Mouse (Mus musculus) hindbrain, embryonic 12.5 days (tissue): ENCODE measurements around the gene Col5a1. TPM values are rescaled to one million over a fixed set of nuclear protein-coding genes. Genes with fewer than 3 reads are reported as not detected.

Experiments
- ATAC-seq: fragments of 200-750 bp; cut with Nextera tagmentation; 2 replicates; pipeline ENCODE4 v1.8.0; 2017; ENCODE audit warnings: moderate TSS enrichment; ENCODE audit not compliant: low FRiP score
- H3K27ac ChIP-seq: fragments of 300-500 bp; sonication (generic); 2 replicates; pipeline ENCODE4 v1.5.1; 2016; ENCODE audit warnings: mild to moderate bottlenecking
- H3K27me3 ChIP-seq: fragments of 300-500 bp; sonication (generic); 2 replicates; pipeline ENCODE4 v1.6.1; 2016; ENCODE audit warnings: mild to moderate bottlenecking
- H3K36me3 ChIP-seq: fragments of 300-500 bp; sonication (generic); 2 replicates; pipeline ENCODE4 v1.6.1; 2016; ENCODE audit warnings: mild to moderate bottlenecking
- H3K4me1 ChIP-seq: fragments of 300-500 bp; sonication (generic); 2 replicates; pipeline ENCODE4 v1.6.1; 2016
- H3K4me2 ChIP-seq: fragments of 300-500 bp; sonication (generic); replicated peaks from 2 replicates; pipeline ENCODE4 v1.6.1; 2016; ENCODE audit warnings: mild to moderate bottlenecking
- H3K4me3 ChIP-seq: fragments of 300-500 bp; sonication (generic); 2 replicates; pipeline ENCODE4 v1.5.1; 2016; ENCODE audit warnings: mild to moderate bottlenecking
- H3K9ac ChIP-seq: fragments of 300-500 bp; sonication (generic); 2 replicates; pipeline ENCODE4 v1.6.1; 2016; ENCODE audit warnings: mild to moderate bottlenecking, moderate library complexity
- H3K9me3 ChIP-seq: fragments of 300-500 bp; sonication (generic); replicated peaks from 2 replicates; pipeline ENCODE4 v1.6.1; 2016; ENCODE audit warnings: mild to moderate bottlenecking
- WGBS: fragments of 180-500 bp; shearing (Covaris S2); methylation state at CpG from one replicate; pipeline ENCODE4 v1.1.7; 2016; 5-methylcytosine and 5-hydroxymethylcytosine counted together
- polyA plus RNA-seq: library from polyadenylated mRNA; unstranded; fragments of >200 nt; fragmentation: Nextera tagmentation; extraction: Ambion mirVana; gene quantifications from 2 replicates; pipeline ENCODE4 v1.2.1, GENCODE M21; 2016

Col5a1 gene
- polyA plus RNA-seq, 1 experiment from 2014 or later, result 45.9 TPM

- H3K4me2 ChIP-seq, result no peak overlapping the region
- no peaks in the 10 kb centered on the region for H3K9me3 ChIP-seq
- H3K4me1 ChIP-seq, result peaks cover 5% of the 10 kb centered on the region; the same call in 1 of the 2 replicates
Observed at GRCm38 (mm10) chr2:28031860-28032259, 145.6 kb downstream of the Col5a1 start.

DNA sequence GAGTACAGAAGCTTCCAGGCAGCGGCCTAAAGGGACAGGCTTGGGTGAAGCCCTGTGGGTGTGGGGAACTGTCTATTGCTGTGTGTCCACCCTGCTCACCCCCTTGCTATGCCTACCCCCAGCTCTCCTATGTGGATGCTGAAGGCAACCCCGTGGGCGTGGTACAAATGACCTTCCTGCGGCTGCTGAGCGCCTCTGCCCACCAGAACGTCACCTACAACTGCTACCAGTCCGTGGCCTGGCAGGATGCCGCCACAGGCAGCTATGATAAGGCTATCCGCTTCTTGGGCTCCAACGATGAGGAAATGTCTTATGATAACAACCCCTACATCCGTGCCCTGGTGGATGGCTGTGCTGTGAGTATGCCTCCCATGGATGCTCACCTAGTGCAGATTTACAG, 146.2 kb downstream of the Col5a1 start:
- H3K27ac ChIP-seq, result no peak overlapping the region
- 92% methylated on average over 11 of the region's 11 CpGs for WGBS
- peaks cover 5% of the 10 kb centered on the region; the same call in 1 of the 2 replicates for H3K4me1 ChIP-seq
- no peak overlapping the region for H3K4me2 ChIP-seq
- H3K9ac ChIP-seq, result no peak overlapping the region
- peaks cover 11% of the 10 kb centered on the region; the same call in 1 of the 2 replicates for H3K36me3 ChIP-seq
- H3K4me3 ChIP-seq, result no peak overlapping the region
- no peaks in the 10 kb centered on the region for H3K27me3 ChIP-seq
- H3K9me3 ChIP-seq, result no peaks in the 10 kb centered on the region
- no peak for ATAC-seq

More at GRCm38 (mm10) chr2:28031860-28032259, 145.6 kb downstream of the Col5a1 start:
- 84% methylated on average over 7 of the region's 9 CpGs for WGBS
- Histone ChIP-seq H3K27me3 (no peaks in the 10 kb centered on the region), H3K36me3 (peaks cover 12% of the 10 kb centered on the region; the same call in 1 of the 2 replicates), H3K4me3 (no peak overlapping the region), H3K27ac (no peak overlapping the region), H3K9ac (no peak overlapping the region)
- ATAC-seq, result no peak

- no peak overlapping the region for H3K4me2 ChIP-seq
- H3K9me3 ChIP-seq, result no peaks in the 10 kb centered on the region
- ATAC-seq, result no peak
- no peak overlapping the region for H3K27ac ChIP-seq
- no peak overlapping the region for H3K4me3 ChIP-seq
- peaks cover 2% of the 10 kb centered on the region; the same call in 1 of the 2 replicates for H3K36me3 ChIP-seq
- no peak overlapping the region for H3K9ac ChIP-seq
- peaks cover 5% of the 10 kb centered on the region; the same call in 1 of the 2 replicates for H3K4me1 ChIP-seq
- no peaks in the 10 kb centered on the region for H3K27me3 ChIP-seq
- WGBS, result 66% methylated on average over 13 of the region's 13 CpGs
Observed at GRCm38 (mm10) chr2:28034011-28034710, 147.9 kb downstream of the Col5a1 start.

GRCm38 (mm10) chr2:28036788-28037187, 150.6 kb downstream of the Col5a1 start:
- Histone ChIP-seq H3K36me3 (no peaks in the 10 kb centered on the region), H3K4me2 (no peak overlapping the region), H3K9me3 (no peaks in the 10 kb centered on the region), H3K9ac (no peak overlapping the region), H3K4me1 (peaks cover 5% of the 10 kb centered on the region; the same call in 1 of the 2 replicates), H3K4me3 (no peak overlapping the region), H3K27me3 (no peaks in the 10 kb centered on the region), H3K27ac (no peak overlapping the region)
- ATAC-seq, result no peak
- WGBS, result 91% methylated on average over 13 of the region's 13 CpGs

DNA sequence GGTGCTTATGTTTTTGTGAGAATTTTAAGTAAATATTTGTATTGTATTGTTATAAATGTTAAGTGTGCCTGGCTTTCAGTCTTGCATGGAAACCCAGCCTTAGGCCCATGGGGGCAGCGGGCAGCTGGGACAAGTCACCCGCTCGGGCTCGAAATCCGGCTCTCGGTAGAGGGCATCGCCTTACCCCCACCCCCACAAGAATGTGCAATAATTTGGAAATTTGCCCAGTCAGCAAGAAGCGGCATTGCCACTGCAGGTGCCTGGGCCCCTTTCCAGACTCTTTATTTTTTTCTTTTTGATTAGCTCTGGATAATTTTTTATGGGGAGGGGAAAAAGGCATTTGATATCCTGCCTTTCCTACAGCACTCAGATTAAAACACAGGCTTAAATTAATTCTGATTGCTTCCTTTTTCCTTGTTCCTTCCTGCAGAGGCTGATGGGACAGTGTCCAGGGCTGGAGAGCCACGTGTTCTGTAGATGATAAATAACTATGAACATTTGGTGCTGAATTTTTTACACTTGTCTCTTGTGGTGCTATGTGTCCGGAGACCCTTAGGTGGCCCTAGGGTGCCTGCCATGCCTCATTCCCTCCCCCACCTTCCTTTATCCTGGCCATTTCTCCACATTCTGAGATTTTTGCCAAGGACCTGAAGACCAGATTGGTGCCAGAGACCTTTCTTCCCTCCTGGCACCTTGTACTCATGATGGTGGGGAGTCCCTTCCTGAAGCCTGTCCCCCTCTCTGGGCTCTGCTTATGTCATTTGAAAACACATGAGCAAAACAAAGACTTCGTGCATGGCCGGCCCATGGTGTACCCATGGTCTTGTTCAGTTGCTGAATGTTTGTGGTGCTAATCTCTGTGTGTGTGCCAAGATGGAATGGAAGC, 151.5 kb downstream of the Col5a1 start:
- Histone ChIP-seq H3K4me2 (no peak overlapping the region), H3K4me1 (peaks cover 5% of the 10 kb centered on the region; the same call in 1 of the 2 replicates), H3K9ac (no peak overlapping the region), H3K4me3 (no peak overlapping the region), H3K9me3 (no peaks in the 10 kb centered on the region), H3K27me3 (no peaks in the 10 kb centered on the region), H3K36me3 (no peaks in the 10 kb centered on the region), H3K27ac (no peak overlapping the region)
- ATAC-seq, result no peak
- 80% methylated on average over 12 of the region's 12 CpGs for WGBS

DNA sequence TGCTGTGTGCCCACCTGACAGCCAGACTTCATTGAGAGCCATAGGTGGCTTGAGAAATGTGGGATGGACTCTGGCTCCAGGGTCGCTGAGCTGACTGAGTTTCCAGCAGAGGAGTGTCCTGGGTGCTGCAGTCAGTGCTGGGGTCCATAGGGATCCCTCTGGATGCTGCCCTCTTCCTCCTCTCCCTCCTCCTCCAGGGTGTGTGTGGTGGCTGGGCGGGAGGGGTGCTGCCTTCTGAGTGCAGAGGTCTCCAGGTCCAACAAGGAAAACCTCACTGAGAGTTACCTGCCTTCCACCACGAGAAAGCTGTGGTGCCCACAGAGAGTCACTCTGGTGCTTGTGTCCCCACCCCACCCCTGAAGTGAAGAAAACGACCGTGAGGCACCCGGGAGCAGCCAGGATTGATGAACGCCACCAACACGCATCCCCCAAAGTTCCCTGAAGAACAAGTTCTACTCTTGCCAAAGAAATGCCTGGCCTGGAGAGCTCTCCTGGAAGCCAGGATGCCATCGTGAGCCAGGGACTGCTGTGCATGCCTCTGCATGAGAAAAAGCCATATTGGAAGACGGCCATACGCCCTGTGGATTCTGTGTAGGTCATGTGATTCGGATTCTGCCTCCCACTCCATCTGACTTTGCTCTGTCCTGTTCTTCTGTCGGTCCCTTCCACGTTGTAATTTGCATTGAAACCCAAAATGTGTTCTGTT, 152.3 kb downstream of the Col5a1 start:
- no peak overlapping the region for H3K27ac ChIP-seq
- no peaks in the 10 kb centered on the region for H3K36me3 ChIP-seq
- H3K4me1 ChIP-seq, result peaks cover 5% of the 10 kb centered on the region; the same call in 1 of the 2 replicates
- 83% methylated on average over 14 of the region's 14 CpGs for WGBS
- no peak for ATAC-seq
- 0 out of 2 replicates have a peak, but pooled peaks cover 2% of the 10 kb centered on the region for H3K9me3 ChIP-seq
- no peak overlapping the region for H3K9ac ChIP-seq
- no peaks in the 10 kb centered on the region for H3K27me3 ChIP-seq
- H3K4me3 ChIP-seq, result no peak overlapping the region
- H3K4me2 ChIP-seq, result no peak overlapping the region

DNA sequence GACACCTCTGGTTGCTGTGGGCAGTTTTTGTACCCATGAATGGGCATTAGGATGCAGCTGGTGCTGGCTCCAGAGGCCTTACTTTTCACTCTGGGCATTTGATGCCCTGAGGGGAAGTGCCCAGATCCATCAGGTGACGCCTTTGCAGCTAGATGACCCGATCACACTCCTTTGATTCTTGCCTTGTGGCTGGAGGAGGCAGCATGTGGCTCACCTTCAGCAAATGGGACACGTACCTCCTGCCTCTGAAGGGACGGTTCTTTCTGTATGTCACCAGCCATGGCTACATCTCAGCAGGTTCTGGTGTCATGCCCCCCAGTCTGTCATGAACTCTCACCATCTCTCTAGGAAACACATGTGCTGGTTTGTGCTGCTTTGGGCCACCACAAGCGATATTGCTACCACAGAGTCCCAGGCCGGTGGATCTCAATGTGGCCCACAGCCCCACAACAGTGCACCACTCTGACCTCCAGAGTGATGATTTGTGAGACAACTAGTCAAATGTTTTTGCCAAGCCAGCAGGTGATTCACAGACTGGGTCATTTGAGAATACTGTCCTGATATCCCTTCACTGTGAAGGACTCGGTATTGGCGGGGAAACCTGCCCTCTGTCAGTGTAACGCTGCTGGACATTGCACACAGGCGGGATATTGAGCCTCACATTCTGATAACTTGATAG, 153.6 kb downstream of the Col5a1 start:
- Histone ChIP-seq H3K9ac (no peak overlapping the region), H3K4me1 (no peaks in the 10 kb centered on the region), H3K27ac (no peak overlapping the region)

DNA sequence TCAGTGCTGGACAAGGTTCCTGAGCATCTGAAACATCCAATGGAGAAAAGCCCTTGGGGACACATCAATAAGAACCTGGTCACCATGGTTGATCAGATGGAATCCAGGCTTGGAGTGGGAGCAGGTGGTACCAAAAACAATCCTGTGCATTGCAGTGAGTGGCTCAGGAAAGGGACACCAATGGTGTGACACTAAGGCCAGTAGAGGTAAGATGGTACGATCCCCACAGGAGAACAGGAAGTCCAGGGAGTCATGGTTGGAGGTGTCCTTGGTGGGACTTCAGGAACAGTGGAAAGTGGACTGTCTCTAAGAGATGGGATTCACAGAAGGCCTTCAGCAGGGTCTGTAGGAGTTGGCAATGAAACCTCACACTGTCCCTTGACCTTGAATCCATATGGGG, 154.2 kb downstream of the Col5a1 start:
- H3K9me3 ChIP-seq, result 0 out of 2 replicates have a peak, but pooled peaks cover 2% of the 10 kb centered on the region
- no peak overlapping the region for H3K27ac ChIP-seq
- H3K27me3 ChIP-seq, result no peaks in the 10 kb centered on the region
- no peak overlapping the region for H3K9ac ChIP-seq
- no peak overlapping the region for H3K4me3 ChIP-seq
- H3K4me2 ChIP-seq, result no peak overlapping the region
- 96% methylated on average over 1 of the region's 1 CpGs for WGBS
- H3K36me3 ChIP-seq, result no peaks in the 10 kb centered on the region
- no peak for ATAC-seq
- no peaks in the 10 kb centered on the region for H3K4me1 ChIP-seq

More for the DNA sequence above, 153.6 kb downstream of the Col5a1 start:
- H3K4me2 ChIP-seq, result no peak overlapping the region
- ATAC-seq, result no peak
- no peaks in the 10 kb centered on the region for H3K36me3 ChIP-seq
- no peaks in the 10 kb centered on the region for H3K27me3 ChIP-seq
- 90% methylated on average over 10 of the region's 10 CpGs for WGBS
- H3K4me3 ChIP-seq, result no peak overlapping the region
- H3K9me3 ChIP-seq, result 0 out of 2 replicates have a peak, but pooled peaks cover 2% of the 10 kb centered on the region

- no peak overlapping the region for H3K27ac ChIP-seq
- no peaks in the 10 kb centered on the region for H3K27me3 ChIP-seq
- H3K9me3 ChIP-seq, result 0 out of 2 replicates have a peak, but pooled peaks cover 2% of the 10 kb centered on the region
- no peak for ATAC-seq
- no peak overlapping the region for H3K9ac ChIP-seq
- 83% methylated on average over 9 of the region's 9 CpGs for WGBS
- H3K36me3 ChIP-seq, result no peaks in the 10 kb centered on the region
- no peak overlapping the region for H3K4me3 ChIP-seq
- no peak overlapping the region for H3K4me2 ChIP-seq
- H3K4me1 ChIP-seq, result no peaks in the 10 kb centered on the region
Observed at GRCm38 (mm10) chr2:28044920-28045598, 158.8 kb downstream of the Col5a1 start.

- Histone ChIP-seq H3K4me2 (no peak overlapping the region), H3K36me3 (no peaks in the 10 kb centered on the region), H3K4me1 (no peaks in the 10 kb centered on the region), H3K9me3 (0 out of 2 replicates have a peak, but pooled peaks cover 2% of the 10 kb centered on the region), H3K27ac (no peak overlapping the region), H3K9ac (no peak overlapping the region), H3K4me3 (no peak overlapping the region), H3K27me3 (no peaks in the 10 kb centered on the region)
- no peak for ATAC-seq
- 81% methylated on average over 6 of the region's 6 CpGs for WGBS
Observed at GRCm38 (mm10) chr2:28046311-28046710, 160.1 kb downstream of the Col5a1 start.

DNA sequence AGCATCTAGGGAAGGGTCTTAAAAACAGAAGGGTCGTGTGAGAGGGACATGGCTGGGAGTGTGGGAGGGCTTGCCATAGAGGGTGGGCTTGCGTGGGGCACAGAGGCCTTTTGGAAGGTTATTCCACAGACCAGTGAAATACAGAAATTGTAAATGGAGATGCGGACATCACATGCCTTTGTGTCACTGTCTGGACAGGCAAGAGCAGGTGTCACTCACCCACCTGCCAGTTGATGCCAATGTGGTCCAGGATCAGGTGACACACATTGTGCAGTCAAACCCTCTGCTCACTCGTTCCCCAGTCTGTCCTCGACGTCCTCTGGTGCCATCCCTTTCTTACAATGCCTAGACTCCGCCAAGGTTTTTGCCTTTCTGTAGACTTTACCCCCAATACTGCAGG, 160.9 kb downstream of the Col5a1 start:
- no peak overlapping the region for H3K27ac ChIP-seq
- 81% methylated on average over 7 of the region's 7 CpGs for WGBS
- no peak overlapping the region for H3K4me2 ChIP-seq
- H3K4me1 ChIP-seq, result no peaks in the 10 kb centered on the region
- no peaks in the 10 kb centered on the region for H3K36me3 ChIP-seq
- no peaks in the 10 kb centered on the region for H3K27me3 ChIP-seq
- H3K9ac ChIP-seq, result no peak overlapping the region
- no peak overlapping the region for H3K4me3 ChIP-seq
- 0 out of 2 replicates have a peak, but pooled peaks cover 2% of the 10 kb centered on the region for H3K9me3 ChIP-seq
- no peak for ATAC-seq
